Mouse (Mus musculus) midbrain, embryonic 15.5 days (tissue): Measurements from ENCODE around the gene Enpp5. TPM values are rescaled to one million over a fixed set of nuclear protein-coding genes. Genes with fewer than 3 reads are reported as not detected.

ENCODE experiments used
- ATAC-seq: fragments of 200-750 bp; cut with Nextera tagmentation; replicated peaks from 2 replicates; pipeline ENCODE4 v1.8.0; 2017; ENCODE audit warnings: moderate TSS enrichment
- H3K27ac ChIP-seq: fragments of 300-500 bp; sonication (generic); 2 replicates; pipeline ENCODE4 v1.5.1; 2015; ENCODE audit warnings: mild to moderate bottlenecking, inconsistent platforms
- H3K27me3 ChIP-seq: fragments of 300-500 bp; sonication (generic); replicated peaks from 2 replicates; pipeline ENCODE4 v1.6.1; 2015; ENCODE audit warnings: inconsistent platforms
- H3K36me3 ChIP-seq: fragments of 300-500 bp; sonication (generic); replicated peaks from 2 replicates; pipeline ENCODE4 v1.6.1; 2015; ENCODE audit warnings: inconsistent platforms
- H3K4me1 ChIP-seq: fragments of 300-500 bp; sonication (generic); 2 replicates; pipeline ENCODE4 v1.6.1; 2015; ENCODE audit warnings: inconsistent platforms
- H3K4me2 ChIP-seq: fragments of 300-500 bp; sonication (generic); 2 replicates; pipeline ENCODE4 v1.6.1; 2015; ENCODE audit warnings: inconsistent platforms, mild to moderate bottlenecking, moderate library complexity
- H3K4me3 ChIP-seq: fragments of 300-500 bp; sonication (generic); 2 replicates; pipeline ENCODE4 v1.5.1; 2015; ENCODE audit warnings: mild to moderate bottlenecking, inconsistent platforms
- H3K9ac ChIP-seq: fragments of 300-500 bp; sonication (generic); 2 replicates; pipeline ENCODE4 v1.6.1; 2015; ENCODE audit warnings: mild to moderate bottlenecking, inconsistent platforms
- H3K9me3 ChIP-seq: fragments of 300-500 bp; sonication (generic); 2 replicates; pipeline ENCODE4 v1.6.1; 2016; ENCODE audit warnings: inconsistent platforms
- WGBS: fragments of 180-500 bp; shearing (Covaris S2); methylation state at CpG from one replicate; pipeline ENCODE4 v1.1.7; 2015; ENCODE audit warnings: mixed read lengths; 5-methylcytosine and 5-hydroxymethylcytosine counted together
- polyA plus RNA-seq: library from polyadenylated mRNA; unstranded; fragments of >200 nt; fragmentation: Nextera tagmentation; extraction: Ambion mirVana; gene quantifications from 2 replicates; pipeline ENCODE4 v1.2.1, GENCODE M21; 2015

The Enpp5 gene
- polyA plus RNA-seq, 1 experiment from 2014 or later: 121 TPM

GRCm38 (mm10) chr17:44061289-44061890 is 17.2 kb upstream of the Enpp5 start:
- no peak overlapping the region for H3K9ac ChIP-seq
- WGBS: 82% methylated on average over 5 of the region's 5 CpGs
- H3K4me3 ChIP-seq: no peak overlapping the region
- no peaks in the 10 kb centered on the region for H3K36me3 ChIP-seq
- no peaks in the 10 kb centered on the region for H3K9me3 ChIP-seq
- no peak overlapping the region for H3K4me2 ChIP-seq
- no peaks in the 10 kb centered on the region for H3K27me3 ChIP-seq
- H3K4me1 ChIP-seq: no peaks in the 10 kb centered on the region
- H3K27ac ChIP-seq: no peak overlapping the region
- no peak for ATAC-seq

GRCm38 (mm10) chr17:44068876-44069275 is 9.7 kb upstream of the Enpp5 start:
- no peaks in the 10 kb centered on the region for H3K9me3 ChIP-seq
- WGBS: 83% methylated on average over 6 of the region's 6 CpGs
- ATAC-seq: no peak

GRCm38 (mm10) chr17:44071680-44072079 is 6.9 kb upstream of the Enpp5 start:
- Histone ChIP-seq H3K36me3 (no peaks in the 10 kb centered on the region), H3K27ac (no peak overlapping the region), H3K9me3 (no peaks in the 10 kb centered on the region), H3K9ac (no peak overlapping the region), H3K4me3 (no peak overlapping the region), H3K27me3 (no peaks in the 10 kb centered on the region), H3K4me1 (no peaks in the 10 kb centered on the region), H3K4me2 (no peak overlapping the region)
- no peak for ATAC-seq

More at GRCm38 (mm10) chr17:44068876-44069275, 9.7 kb upstream of the Enpp5 start:
- Histone ChIP-seq H3K36me3 (no peaks in the 10 kb centered on the region), H3K27me3 (no peaks in the 10 kb centered on the region), H3K4me3 (no peak overlapping the region), H3K27ac (no peak overlapping the region), H3K4me1 (no peaks in the 10 kb centered on the region), H3K4me2 (no peak overlapping the region), H3K9ac (no peak overlapping the region)

DNA sequence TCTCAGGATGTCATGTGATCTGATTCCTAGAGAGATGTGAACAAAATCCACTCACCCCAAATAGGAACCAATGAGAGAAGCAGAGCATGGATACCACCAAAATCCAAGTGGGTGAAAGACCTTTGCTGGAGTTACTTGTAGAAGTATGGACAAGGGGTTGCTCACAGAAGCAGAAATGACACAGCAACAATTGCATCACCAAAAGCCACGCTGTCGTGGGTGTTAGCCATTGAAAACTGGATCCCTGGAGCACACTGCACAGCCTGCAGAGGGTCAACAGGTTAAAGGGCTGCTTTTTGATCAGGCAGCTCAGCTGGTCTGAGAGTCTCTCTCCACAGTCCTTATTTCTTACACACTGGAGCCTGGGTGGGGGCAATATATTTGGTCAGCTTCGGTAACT is 3.0 kb upstream of the Enpp5 start:
- no peak overlapping the region for H3K4me3 ChIP-seq
- no peaks in the 10 kb centered on the region for H3K27me3 ChIP-seq
- H3K9me3 ChIP-seq: no peaks in the 10 kb centered on the region
- 80% methylated on average over 3 of the region's 3 CpGs for WGBS
- no peak overlapping the region for H3K9ac ChIP-seq
- H3K4me1 ChIP-seq: peaks cover 18% of the 10 kb centered on the region
- H3K36me3 ChIP-seq: peaks cover under 1% of the 10 kb centered on the region; the same call in 1 of the 2 replicates
- ATAC-seq: no peak
- no peak overlapping the region for H3K4me2 ChIP-seq
- H3K27ac ChIP-seq: no peak overlapping the region

DNA sequence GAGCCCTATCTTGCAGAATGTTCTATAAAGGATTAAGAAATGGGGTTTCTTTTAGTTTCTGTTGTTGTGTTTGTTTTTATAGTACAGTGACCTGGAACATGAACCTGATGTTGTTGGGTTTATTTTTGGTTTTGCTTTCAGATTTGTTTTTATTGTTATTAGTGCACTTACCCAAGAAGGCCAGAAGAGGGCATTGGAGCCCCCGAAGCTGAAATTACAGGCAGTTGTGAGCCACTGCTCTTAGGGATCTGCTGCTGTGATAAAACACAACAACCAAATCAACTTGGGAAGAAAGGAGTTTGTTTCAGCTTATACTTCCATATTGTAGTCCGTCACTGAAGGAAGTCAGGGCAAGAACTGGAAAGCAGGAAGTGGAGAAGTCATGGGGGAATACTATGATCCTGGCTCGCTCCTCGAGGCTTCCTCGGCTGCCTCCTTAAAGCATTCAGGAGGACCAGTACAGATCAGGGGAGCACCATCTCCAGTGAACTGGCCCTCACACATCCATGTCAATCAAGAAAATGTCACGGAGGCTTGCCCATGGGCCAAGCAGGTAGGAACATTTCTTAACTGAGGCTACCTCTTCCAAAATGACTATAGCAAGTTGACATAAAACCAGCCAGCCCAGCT is 2.4 kb upstream of the Enpp5 start:
- Histone ChIP-seq H3K4me2 (no peak overlapping the region), H3K27me3 (no peaks in the 10 kb centered on the region), H3K9ac (no peak overlapping the region), H3K4me3 (no peak overlapping the region), H3K27ac (no peak overlapping the region), H3K4me1 (peaks cover 23% of the 10 kb centered on the region), H3K9me3 (0 out of 2 replicates have a peak, but pooled peaks cover 3% of the 10 kb centered on the region), H3K36me3 (peaks cover 6% of the 10 kb centered on the region; the same call in 1 of the 2 replicates)
- WGBS: 56% methylated on average over 6 of the region's 6 CpGs
- no peak for ATAC-seq

DNA sequence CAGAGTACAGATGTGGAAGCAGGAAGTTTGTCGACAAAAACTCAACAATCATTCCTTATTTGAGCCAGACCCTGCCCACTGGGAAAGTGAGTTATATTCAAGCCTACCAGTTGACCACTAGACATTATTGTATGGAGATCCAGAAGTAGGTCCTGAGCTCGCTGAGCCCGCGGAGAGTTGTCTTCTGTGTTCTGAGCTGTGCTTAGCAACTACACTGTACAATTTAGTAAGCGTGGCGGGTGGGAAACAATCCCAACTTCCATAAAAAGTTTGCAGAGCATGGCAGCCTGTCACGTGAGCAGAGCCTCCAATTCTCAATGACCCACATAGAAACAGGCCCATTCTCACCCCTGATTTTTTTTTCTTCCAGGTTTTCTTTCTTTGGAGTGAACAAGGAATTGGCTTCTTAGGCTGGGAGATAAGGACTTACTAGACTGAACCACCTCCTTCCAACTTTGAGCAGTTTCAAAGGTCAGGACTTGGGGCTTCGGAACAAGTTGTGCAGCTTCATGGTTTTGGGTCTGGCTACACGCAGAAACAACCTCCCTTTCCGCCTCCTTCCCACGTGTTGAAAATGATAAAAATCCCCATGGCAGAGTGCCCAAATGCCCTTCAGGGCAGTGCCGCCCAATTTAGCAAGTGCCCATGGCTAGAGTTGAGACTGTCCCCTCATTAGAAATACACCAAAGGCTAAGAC is 1.3 kb upstream of the Enpp5 start:
- Histone ChIP-seq H3K4me1 (peaks cover 35% of the 10 kb centered on the region), H3K4me2 (no peak overlapping the region), H3K9ac (no peak overlapping the region), H3K4me3 (no peak overlapping the region), H3K27ac (no peak overlapping the region), H3K9me3 (0 out of 2 replicates have a peak, but pooled peaks cover 3% of the 10 kb centered on the region), H3K36me3 (peaks cover 16% of the 10 kb centered on the region; the same call in 1 of the 2 replicates), H3K27me3 (no peaks in the 10 kb centered on the region)
- ATAC-seq: no peak
- 83% methylated on average over 12 of the region's 12 CpGs for WGBS

GRCm38 (mm10) chr17:44077843-44078160 is 811 bp upstream of the Enpp5 start:
- Histone ChIP-seq H3K4me2 (no peak overlapping the region), H3K36me3 (peaks cover 21% of the 10 kb centered on the region; the same call in 1 of the 2 replicates), H3K9me3 (0 out of 2 replicates have a peak, but pooled peaks cover 3% of the 10 kb centered on the region), H3K27ac (no peak overlapping the region), H3K9ac (no peak overlapping the region), H3K4me1 (peaks cover 40% of the 10 kb centered on the region), H3K27me3 (no peaks in the 10 kb centered on the region), H3K4me3 (no peak overlapping the region)
- 61% methylated on average over 2 of the region's 2 CpGs for WGBS
- ATAC-seq: no peak

GRCm38 (mm10) chr17:44083156-44083555 is 4.5 kb downstream of the Enpp5 start:
- H3K4me2 ChIP-seq: no peak overlapping the region

GRCm38 (mm10) chr17:44088226-44088625 is 9.6 kb downstream of the Enpp5 start:
- ATAC-seq: no peak
- H3K27me3 ChIP-seq: no peaks in the 10 kb centered on the region
- 90% methylated on average over 3 of the region's 3 CpGs for WGBS
- H3K4me1 ChIP-seq: no peaks in the 10 kb centered on the region
- peaks cover 38% of the 10 kb centered on the region for H3K36me3 ChIP-seq
- H3K4me2 ChIP-seq: no peak overlapping the region
- no peak overlapping the region for H3K27ac ChIP-seq
- H3K9me3 ChIP-seq: no peaks in the 10 kb centered on the region
- H3K9ac ChIP-seq: no peak overlapping the region
- no peak overlapping the region for H3K4me3 ChIP-seq

More at GRCm38 (mm10) chr17:44083156-44083555, 4.5 kb downstream of the Enpp5 start:
- peaks cover 59% of the 10 kb centered on the region for H3K36me3 ChIP-seq
- WGBS: 91% methylated on average over 4 of the region's 4 CpGs
- 0 out of 2 replicates have a peak, but pooled peaks cover 3% of the 10 kb centered on the region for H3K9me3 ChIP-seq
- H3K9ac ChIP-seq: no peak overlapping the region
- no peak for ATAC-seq
- peaks cover 40% of the 10 kb centered on the region for H3K4me1 ChIP-seq
- H3K4me3 ChIP-seq: no peak overlapping the region
- H3K27me3 ChIP-seq: no peaks in the 10 kb centered on the region
- no peak overlapping the region for H3K27ac ChIP-seq

- no peaks in the 10 kb centered on the region for H3K4me1 ChIP-seq
- no peaks in the 10 kb centered on the region for H3K27me3 ChIP-seq
- no peak for ATAC-seq
- no peaks in the 10 kb centered on the region for H3K9me3 ChIP-seq
- H3K4me3 ChIP-seq: no peak overlapping the region
- no peak overlapping the region for H3K4me2 ChIP-seq
- H3K27ac ChIP-seq: no peak overlapping the region
- H3K36me3 ChIP-seq: 0 out of 2 replicates have a peak, but pooled peaks cover 12% of the 10 kb centered on the region
- WGBS: 63% methylated on average over 2 of the region's 2 CpGs
- H3K9ac ChIP-seq: no peak overlapping the region
These were observed 12.3 kb downstream of the Enpp5 start for GRCm38 (mm10) chr17:44090916-44091315.

DNA sequence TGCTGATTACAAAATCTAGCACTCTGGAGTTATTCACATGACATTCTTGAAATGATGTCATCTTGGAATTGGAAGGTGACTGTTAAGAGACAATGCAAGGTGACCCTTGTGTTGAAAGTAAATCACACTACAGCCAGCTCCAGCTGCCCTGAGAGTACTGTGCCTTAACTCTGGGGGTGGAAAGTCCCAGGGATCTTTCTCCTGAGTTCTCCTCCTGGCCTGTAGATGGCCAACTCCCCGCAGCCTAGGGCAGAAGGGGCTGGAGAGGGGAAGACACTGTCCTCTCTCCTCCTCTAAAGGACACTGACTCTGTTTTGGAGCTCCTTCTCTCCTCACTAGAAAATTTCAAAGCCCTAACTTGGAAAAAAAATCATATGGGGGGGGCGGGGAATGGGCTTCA is 12.9 kb downstream of the Enpp5 start:
- Histone ChIP-seq H3K27me3 (no peaks in the 10 kb centered on the region), H3K4me3 (no peak overlapping the region), H3K36me3 (0 out of 2 replicates have a peak, but pooled peaks cover 8% of the 10 kb centered on the region), H3K9ac (no peak overlapping the region), H3K9me3 (no peaks in the 10 kb centered on the region), H3K4me2 (no peak overlapping the region), H3K27ac (no peak overlapping the region), H3K4me1 (no peaks in the 10 kb centered on the region)
- WGBS: 50% methylated on average over 2 of the region's 2 CpGs
- no peak for ATAC-seq

GRCm38 (mm10) chr17:44100486-44100885 is 21.9 kb downstream of the Enpp5 start:
- H3K4me2 ChIP-seq: no peak overlapping the region
- ATAC-seq: no peak
- WGBS: 81% methylated on average over 4 of the region's 4 CpGs

More at GRCm38 (mm10) chr17:44100486-44100885, 21.9 kb downstream of the Enpp5 start:
- Histone ChIP-seq H3K4me3 (no peak overlapping the region), H3K36me3 (no peaks in the 10 kb centered on the region), H3K9ac (no peak overlapping the region), H3K9me3 (no peaks in the 10 kb centered on the region), H3K4me1 (peaks cover 7% of the 10 kb centered on the region), H3K27me3 (peaks cover 6% of the 10 kb centered on the region; the same call in 1 of the 2 replicates), H3K27ac (no peak overlapping the region)
